Mouse (Mus musculus): ENCODE results near the gene Ddx46. TPM values are rescaled to one million over a fixed set of nuclear protein-coding genes. Genes with fewer than 3 reads are reported as not detected.

Gene Ddx46
- polyA plus RNA-seq, 1 experiment from 2014 or later = 25.7 TPM

DNA sequence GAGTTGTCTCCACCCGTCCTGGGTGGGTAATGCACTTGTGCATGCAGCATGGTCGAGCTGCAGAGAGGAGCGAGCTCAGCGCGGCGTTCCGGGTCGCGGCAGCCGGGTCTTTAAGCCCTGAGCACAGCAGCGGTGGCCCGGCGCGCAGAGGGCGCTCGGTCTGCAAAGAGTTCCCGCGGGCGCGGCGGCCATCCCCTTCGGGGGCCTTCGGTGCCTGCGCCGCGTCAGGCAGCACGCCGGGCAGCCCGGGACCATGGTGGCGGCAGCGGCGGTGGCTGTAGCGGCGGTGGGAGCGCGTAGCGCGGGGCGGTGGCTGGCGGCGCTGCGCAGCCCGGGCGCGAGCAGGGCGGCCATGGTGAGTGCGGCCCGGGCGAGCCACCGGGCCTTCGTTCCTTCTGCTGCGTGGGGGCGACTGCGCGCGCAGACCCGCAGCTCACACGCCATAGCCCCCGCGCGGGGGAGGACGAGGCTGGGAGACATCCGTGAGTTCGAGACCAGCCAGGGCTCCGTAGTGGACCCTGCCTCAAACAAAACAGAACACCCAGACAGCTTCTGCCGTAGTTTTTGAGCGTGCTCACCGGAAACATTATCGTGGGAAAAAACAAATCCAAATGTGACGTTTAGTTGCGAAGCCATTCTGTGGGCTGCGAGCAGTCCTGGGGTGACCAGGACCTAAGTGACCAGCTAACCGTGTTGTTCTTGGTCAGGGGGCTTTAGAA is 92.5 kb downstream of the Ddx46 start, which contains the start of gene Pcbd2:
TSS of gene Pcbd2 (plus strand) at position 249 of the 719 bp plus-strand sequence.
- peak; percentile 95 for ATAC-seq
- no peaks in the 10 kb centered on the region for H3K9me3 ChIP-seq (replicated peaks; ENCODE audit: control insufficient read depth, low read length, poor library complexity, severe bottlenecking)
- WGBS = under 1% methylated on average over 72 of the region's 73 CpGs
- peak within 1 kb of the TSS; percentile 96 for H3K27ac ChIP-seq (ENCODE audit: low read length)
- H3K4me2 ChIP-seq (ENCODE audit: low read length) = peak within 1 kb of the TSS; percentile 65
- H3K4me1 ChIP-seq (ENCODE audit: control insufficient read depth, insufficient read depth, low read length) = no peaks in the 10 kb centered on the region
- peak within 1 kb of the TSS; percentile 80 for H3K9ac ChIP-seq (ENCODE audit: low read depth, low read length)
- H3K27me3 ChIP-seq (ENCODE audit: control insufficient read depth, insufficient read depth, low read depth, low read length) = no peaks in the 10 kb centered on the region
- peak within 1 kb of the TSS; percentile 57 for H3K4me3 ChIP-seq (ENCODE audit: low read depth, low read length)
- peaks cover 11% of the 10 kb centered on the region for H3K36me3 ChIP-seq (ENCODE audit: control insufficient read depth, insufficient read depth, low read length)

DNA sequence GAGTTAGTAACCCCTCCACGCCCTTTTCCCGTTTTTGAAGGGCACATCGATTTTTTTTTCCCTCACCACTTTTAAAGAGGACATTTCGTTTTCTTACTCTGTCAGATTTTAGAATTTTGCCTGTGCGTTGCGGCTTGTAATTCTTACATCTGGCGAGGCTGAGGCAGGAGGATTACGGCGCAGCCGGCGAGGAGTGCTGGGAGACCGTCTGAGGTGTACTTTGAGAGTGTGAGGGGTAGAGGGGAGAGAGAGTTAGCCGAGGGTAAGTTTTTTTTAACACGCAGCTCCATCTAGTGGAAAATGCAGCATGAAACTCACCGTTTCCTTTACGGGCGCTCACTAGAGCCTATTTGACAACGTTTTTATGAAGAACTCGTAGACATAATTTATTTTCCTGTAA is 93.0 kb downstream of the Ddx46 start:
- H3K36me3 ChIP-seq (ENCODE audit: control insufficient read depth, insufficient read depth, low read length) = peaks cover 11% of the 10 kb centered on the region
- ATAC-seq = peak; percentile 84
- H3K4me2 ChIP-seq (ENCODE audit: low read length) = peak overlapping the region; percentile 65
- H3K4me1 ChIP-seq (ENCODE audit: control insufficient read depth, insufficient read depth, low read length) = no peaks in the 10 kb centered on the region
- H3K27me3 ChIP-seq (ENCODE audit: control insufficient read depth, insufficient read depth, low read depth, low read length) = no peaks in the 10 kb centered on the region
- H3K9me3 ChIP-seq (replicated peaks; ENCODE audit: control insufficient read depth, low read length, poor library complexity, severe bottlenecking) = no peaks in the 10 kb centered on the region
- H3K9ac ChIP-seq (ENCODE audit: low read depth, low read length) = peak overlapping the region; percentile 80; the same call in 1 of the 2 replicates
- H3K27ac ChIP-seq (ENCODE audit: low read length) = peak overlapping the region; percentile 96
- H3K4me3 ChIP-seq (ENCODE audit: low read depth, low read length) = peak overlapping the region; percentile 57
- 4% methylated on average over 19 of the region's 19 CpGs for WGBS

DNA sequence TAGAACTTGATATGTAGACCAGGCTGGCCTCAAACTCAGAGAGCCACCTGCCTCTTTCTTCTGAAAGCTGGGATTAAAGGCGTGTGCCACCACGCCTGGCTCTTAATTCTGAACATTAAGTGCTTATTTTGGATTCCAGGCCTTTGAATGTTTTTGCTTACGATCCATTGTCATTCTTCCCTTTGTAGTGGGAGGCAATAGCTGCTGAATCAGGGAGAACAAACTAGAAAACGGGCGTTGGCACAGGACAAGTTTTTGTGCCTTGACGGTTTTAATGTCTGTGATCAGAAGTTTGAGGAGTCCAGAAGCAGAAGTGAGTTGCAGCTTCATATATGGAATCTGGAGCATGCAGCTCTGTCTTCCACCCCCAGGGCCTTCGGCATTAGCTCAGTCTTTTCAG is 95.9 kb downstream of the Ddx46 start:
- ATAC-seq = no peak
- H3K4me2 ChIP-seq (ENCODE audit: low read length) = no peak overlapping the region
- H3K4me3 ChIP-seq (ENCODE audit: low read depth, low read length) = no peak overlapping the region
- H3K9me3 ChIP-seq (replicated peaks; ENCODE audit: control insufficient read depth, low read length, poor library complexity, severe bottlenecking) = no peaks in the 10 kb centered on the region
- WGBS = 86% methylated on average over 7 of the region's 7 CpGs
- H3K27me3 ChIP-seq (ENCODE audit: control insufficient read depth, insufficient read depth, low read depth, low read length) = no peaks in the 10 kb centered on the region
- no peak overlapping the region for H3K9ac ChIP-seq (ENCODE audit: low read depth, low read length)
- H3K4me1 ChIP-seq (ENCODE audit: control insufficient read depth, insufficient read depth, low read length) = no peaks in the 10 kb centered on the region
- H3K27ac ChIP-seq (ENCODE audit: low read length) = no peak overlapping the region
- H3K36me3 ChIP-seq (ENCODE audit: control insufficient read depth, insufficient read depth, low read length) = peaks cover under 1% of the 10 kb centered on the region; the same call in 1 of the 2 replicates

Other genes starting within 250 kb of the Ddx46 start
- gene Slc34a1, start 236.8 kb upstream of the Ddx46 start, polyA plus RNA-seq (2015; fragmentation: Nextera tagmentation; extraction: Ambion mirVana) = not detected in 2 replicates
- 0.57 and 0.98 TPM in 2 replicates for gene Pfn3, start 219.8 kb upstream of the Ddx46 start, polyA plus RNA-seq (2015; fragmentation: Nextera tagmentation; extraction: Ambion mirVana)
- 0.31 TPM in 1 of 2 replicates, not detected in the other for gene F12, start 208.2 kb upstream of the Ddx46 start, polyA plus RNA-seq (2015; fragmentation: Nextera tagmentation; extraction: Ambion mirVana)
- gene Grk6, start 190.0 kb upstream of the Ddx46 start, polyA plus RNA-seq (2015; fragmentation: Nextera tagmentation; extraction: Ambion mirVana) = 28.3 and 31.8 TPM in 2 replicates
- 5.0 and 5.6 TPM in 2 replicates for gene Prr7, start 170.8 kb upstream of the Ddx46 start, polyA plus RNA-seq (2015; fragmentation: Nextera tagmentation; extraction: Ambion mirVana)
- gene Dbn1, start 146.9 kb upstream of the Ddx46 start, polyA plus RNA-seq (2015; fragmentation: Nextera tagmentation; extraction: Ambion mirVana) = 617 and 675 TPM in 2 replicates
- 156 and 158 TPM in 2 replicates for gene Pdlim7, start 121.4 kb upstream of the Ddx46 start, polyA plus RNA-seq (2015; fragmentation: Nextera tagmentation; extraction: Ambion mirVana)
- gene Dok3, start 105.7 kb upstream of the Ddx46 start, polyA plus RNA-seq (2015; fragmentation: Nextera tagmentation; extraction: Ambion mirVana) = 5.1 and 5.6 TPM in 2 replicates
- gene Ddx41, start 98.4 kb upstream of the Ddx46 start, polyA plus RNA-seq (2015; fragmentation: Nextera tagmentation; extraction: Ambion mirVana) = 57.0 and 58.1 TPM in 2 replicates
- gene Fam193b, start 63.9 kb upstream of the Ddx46 start, polyA plus RNA-seq (2015; fragmentation: Nextera tagmentation; extraction: Ambion mirVana) = 48.3 and 56.3 TPM in 2 replicates
- 109 and 117 TPM in 2 replicates for gene Tmed9, start 61.3 kb upstream of the Ddx46 start, polyA plus RNA-seq (2015; fragmentation: Nextera tagmentation; extraction: Ambion mirVana)
- gene B4galt7, start 35.1 kb upstream of the Ddx46 start, polyA plus RNA-seq (2015; fragmentation: Nextera tagmentation; extraction: Ambion mirVana) = 42.7 and 46.1 TPM in 2 replicates
- 102 and 112 TPM in 2 replicates for gene Caml, start 12.0 kb upstream of the Ddx46 start, polyA plus RNA-seq (2015; fragmentation: Nextera tagmentation; extraction: Ambion mirVana)
- 82.3 and 84.5 TPM in 2 replicates for gene B230219D22Rik, start 58.1 kb downstream of the Ddx46 start, polyA plus RNA-seq (2015; fragmentation: Nextera tagmentation; extraction: Ambion mirVana)
- gene Txndc15, start 79.6 kb downstream of the Ddx46 start, polyA plus RNA-seq (2015; fragmentation: Nextera tagmentation; extraction: Ambion mirVana) = 143 and 149 TPM in 2 replicates
- 17.5 and 20.0 TPM in 2 replicates for gene Pcbd2, start 92.3 kb downstream of the Ddx46 start, polyA plus RNA-seq (2015; fragmentation: Nextera tagmentation; extraction: Ambion mirVana)
- gene Catsper3, start 149.5 kb downstream of the Ddx46 start, polyA plus RNA-seq (2015; fragmentation: Nextera tagmentation; extraction: Ambion mirVana) = 0.19 TPM in 1 of 2 replicates, not detected in the other
- 1.0 and 1.4 TPM in 2 replicates for gene Pitx1, start 201.2 kb downstream of the Ddx46 start, polyA plus RNA-seq (2015; fragmentation: Nextera tagmentation; extraction: Ambion mirVana)